Mouse (Mus musculus): ENCODE measurements around the gene Cobl. TPM values are rescaled to one million over a fixed set of nuclear protein-coding genes. Genes with fewer than 3 reads are reported as not detected.

Gene Cobl
- polyA plus RNA-seq, 1 experiment from 2014 or later: 40.0 TPM

DNA sequence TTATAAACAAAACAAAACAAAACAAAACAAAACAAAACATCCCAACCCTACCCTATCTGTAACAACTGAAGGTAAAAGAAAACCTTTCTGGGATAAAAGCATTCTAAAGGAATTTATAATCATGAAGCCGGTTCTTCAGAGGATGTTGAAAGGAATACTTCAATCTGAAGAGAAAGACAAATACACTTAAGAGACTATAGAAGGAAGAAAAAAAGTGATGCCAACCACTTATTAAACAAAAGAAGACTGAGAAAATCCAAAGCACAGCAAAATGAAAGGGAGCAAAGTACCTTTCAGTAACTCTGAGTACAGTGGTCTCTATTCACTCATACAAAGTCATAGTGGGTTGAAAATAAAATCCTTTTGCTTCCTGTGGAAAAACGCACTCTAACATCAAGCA, 256.2 kb downstream of the Cobl start:
- Histone ChIP-seq H3K4me1 (peaks cover 25% of the 10 kb centered on the region), H3K9ac (no peak overlapping the region), H3K27ac (replicated peaks) (no peak overlapping the region), H3K9me3 (no peaks in the 10 kb centered on the region), H3K4me2 (no peak overlapping the region), H3K36me3 (no peaks in the 10 kb centered on the region), H3K4me3 (no peak overlapping the region), H3K27me3 (replicated peaks) (0 out of 2 replicates have a peak, but pooled peaks cover 4% of the 10 kb centered on the region)
- ATAC-seq (ENCODE audit: extremely low read depth, insufficient number of reproducible peaks, low FRiP score, low TSS enrichment): no peak
- 77% methylated on average over 2 of the region's 2 CpGs for WGBS

DNA sequence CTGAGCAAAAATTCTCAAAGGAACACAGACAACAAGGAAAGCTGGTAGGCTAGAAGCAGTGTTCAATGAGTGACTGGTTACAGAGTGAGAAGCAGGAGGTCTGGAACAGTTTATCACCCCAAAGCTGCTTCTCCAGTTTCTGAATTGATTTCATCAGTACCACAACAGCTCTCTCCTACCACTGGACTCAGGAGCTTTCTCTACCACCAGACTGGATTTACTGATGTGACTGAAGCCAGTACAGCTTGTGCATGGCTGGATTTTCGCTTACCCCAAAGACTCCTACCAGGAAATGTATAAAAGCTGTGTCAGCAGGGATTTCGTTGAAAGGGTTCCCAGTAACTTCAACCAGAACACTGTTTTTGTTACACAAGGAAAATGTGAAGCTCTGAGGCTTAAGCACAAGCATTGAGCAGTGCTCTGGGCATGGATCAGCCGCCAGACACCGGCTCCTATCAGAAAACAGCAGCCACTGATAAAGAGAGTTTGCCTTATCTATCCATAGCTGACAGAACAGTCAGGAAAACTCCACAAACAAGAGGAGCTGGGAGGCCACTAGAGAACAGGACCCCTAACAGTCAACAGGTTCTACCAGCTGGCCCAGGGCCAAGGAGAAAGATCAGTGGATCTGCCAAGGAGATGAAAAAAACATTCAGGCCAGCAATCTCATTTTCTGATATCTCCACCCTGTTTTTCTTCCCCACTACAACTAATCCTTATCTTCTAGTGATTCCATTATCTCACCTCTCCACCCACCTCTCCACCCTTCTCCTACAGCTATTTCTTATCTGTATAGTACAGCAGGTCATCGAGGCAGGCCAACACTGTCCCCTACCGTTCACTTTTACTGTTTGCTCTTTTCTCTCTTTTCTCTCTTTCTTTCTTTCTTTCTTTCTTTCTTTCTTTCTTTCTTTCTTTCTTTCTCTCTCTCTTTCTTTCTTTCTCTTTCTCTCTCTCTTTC, 259.3 kb downstream of the Cobl start:
- Histone ChIP-seq H3K4me3 (no peak overlapping the region), H3K36me3 (no peaks in the 10 kb centered on the region), H3K9me3 (no peaks in the 10 kb centered on the region), H3K4me1 (peaks cover 25% of the 10 kb centered on the region), H3K27ac (replicated peaks) (peak overlapping the region; percentile 77), H3K9ac (no peak overlapping the region), H3K4me2 (peak overlapping the region; percentile 42), H3K27me3 (replicated peaks) (0 out of 2 replicates have a peak, but pooled peaks cover 12% of the 10 kb centered on the region)
- 6% methylated on average over 6 of the region's 6 CpGs for WGBS
- ATAC-seq (ENCODE audit: extremely low read depth, insufficient number of reproducible peaks, low FRiP score, low TSS enrichment): peak; percentile 76

DNA sequence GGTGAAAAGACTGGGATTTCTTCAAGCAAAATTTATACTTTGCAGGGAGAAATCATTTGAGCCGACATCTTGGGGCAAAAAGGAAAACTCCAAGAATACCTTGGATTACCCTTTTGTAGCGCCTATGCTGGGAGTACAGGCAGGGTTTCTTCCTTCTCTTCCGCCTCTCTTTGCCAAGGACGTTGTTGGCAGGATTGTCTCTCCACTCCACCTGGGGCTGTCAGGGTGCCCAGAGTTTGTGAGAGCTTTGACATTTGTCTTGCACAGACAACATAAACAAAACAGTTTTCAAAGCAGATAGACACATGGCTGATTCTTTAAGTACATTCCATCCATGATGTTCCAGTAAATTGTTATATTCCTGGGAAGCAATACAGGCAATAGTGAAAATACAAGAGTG, 265.3 kb downstream of the Cobl start:
- no peak overlapping the region for H3K4me3 ChIP-seq
- H3K4me2 ChIP-seq: no peak overlapping the region
- 0 out of 2 replicates have a peak, but pooled peaks cover 16% of the 10 kb centered on the region for H3K27me3 ChIP-seq (replicated peaks)
- WGBS: 75% methylated on average over 4 of the region's 4 CpGs
- no peak for ATAC-seq (ENCODE audit: extremely low read depth, insufficient number of reproducible peaks, low FRiP score, low TSS enrichment)
- no peaks in the 10 kb centered on the region for H3K4me1 ChIP-seq
- H3K9me3 ChIP-seq: no peaks in the 10 kb centered on the region
- H3K9ac ChIP-seq: no peak overlapping the region
- H3K36me3 ChIP-seq: no peaks in the 10 kb centered on the region
- H3K27ac ChIP-seq (replicated peaks): no peak overlapping the region

DNA sequence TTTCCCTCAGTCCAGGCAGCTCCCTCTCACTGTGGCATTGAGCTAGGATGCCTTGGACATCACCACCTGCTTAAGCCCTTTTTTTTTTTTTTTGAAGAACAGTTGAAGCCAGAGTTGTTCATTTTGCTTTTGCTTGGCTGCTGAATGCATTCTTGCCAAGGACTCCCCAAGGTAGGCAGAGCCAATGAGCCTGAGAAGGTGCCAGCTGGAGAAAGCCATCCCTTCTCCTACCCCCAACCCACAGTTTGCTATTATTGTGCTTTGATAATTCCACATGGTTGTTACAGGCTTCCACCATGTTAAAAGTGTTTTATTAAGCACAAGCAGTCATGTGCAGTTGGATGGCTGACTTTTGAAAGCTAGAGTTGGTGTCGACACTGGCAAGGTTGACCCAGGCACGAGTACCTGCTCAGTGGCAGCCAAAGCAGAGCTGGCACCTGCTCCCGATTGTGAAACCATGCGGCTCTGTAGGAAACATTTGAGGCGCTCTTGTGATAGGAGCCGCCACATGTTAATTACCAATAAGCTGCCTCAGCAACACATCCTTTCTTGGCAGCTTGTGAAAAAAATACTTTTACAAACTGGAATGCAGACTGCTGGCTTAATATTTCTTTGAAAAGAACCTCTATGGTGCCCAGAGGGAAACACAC, 265.9 kb downstream of the Cobl start:
- 83% methylated on average over 6 of the region's 6 CpGs for WGBS
- H3K4me1 ChIP-seq: no peaks in the 10 kb centered on the region
- H3K4me3 ChIP-seq: no peak overlapping the region
- no peaks in the 10 kb centered on the region for H3K36me3 ChIP-seq
- no peak overlapping the region for H3K4me2 ChIP-seq
- no peak overlapping the region for H3K27ac ChIP-seq (replicated peaks)
- 0 out of 2 replicates have a peak, but pooled peaks cover 13% of the 10 kb centered on the region for H3K27me3 ChIP-seq (replicated peaks)
- H3K9me3 ChIP-seq: no peaks in the 10 kb centered on the region
- no peak overlapping the region for H3K9ac ChIP-seq
- ATAC-seq (ENCODE audit: extremely low read depth, insufficient number of reproducible peaks, low FRiP score, low TSS enrichment): no peak

DNA sequence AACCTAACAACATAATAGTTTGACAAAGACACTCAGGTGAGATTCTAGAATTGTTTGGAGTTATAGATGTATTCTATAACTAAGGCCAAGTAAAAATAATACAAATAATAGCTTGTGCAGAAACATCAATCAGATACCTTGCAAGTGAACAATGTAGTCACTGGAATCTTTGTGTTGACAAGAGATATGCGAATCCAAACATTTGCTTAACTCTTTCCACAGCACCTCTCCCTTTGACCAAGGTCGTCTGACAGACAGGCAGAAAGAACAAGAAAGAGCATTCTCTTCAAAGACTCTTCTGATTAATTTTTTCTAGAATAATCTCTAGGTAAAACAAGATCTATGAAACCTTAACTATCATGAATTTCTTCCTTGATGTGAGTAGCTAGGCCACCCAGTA, 266.7 kb downstream of the Cobl start:
- Histone ChIP-seq H3K27ac (replicated peaks) (no peak overlapping the region), H3K4me1 (no peaks in the 10 kb centered on the region), H3K9ac (no peak overlapping the region), H3K36me3 (no peaks in the 10 kb centered on the region), H3K4me3 (no peak overlapping the region), H3K9me3 (no peaks in the 10 kb centered on the region), H3K4me2 (no peak overlapping the region), H3K27me3 (replicated peaks) (0 out of 2 replicates have a peak, but pooled peaks cover 11% of the 10 kb centered on the region)
- ATAC-seq (ENCODE audit: extremely low read depth, insufficient number of reproducible peaks, low FRiP score, low TSS enrichment): no peak
- 64% methylated on average over 2 of the region's 2 CpGs for WGBS

DNA sequence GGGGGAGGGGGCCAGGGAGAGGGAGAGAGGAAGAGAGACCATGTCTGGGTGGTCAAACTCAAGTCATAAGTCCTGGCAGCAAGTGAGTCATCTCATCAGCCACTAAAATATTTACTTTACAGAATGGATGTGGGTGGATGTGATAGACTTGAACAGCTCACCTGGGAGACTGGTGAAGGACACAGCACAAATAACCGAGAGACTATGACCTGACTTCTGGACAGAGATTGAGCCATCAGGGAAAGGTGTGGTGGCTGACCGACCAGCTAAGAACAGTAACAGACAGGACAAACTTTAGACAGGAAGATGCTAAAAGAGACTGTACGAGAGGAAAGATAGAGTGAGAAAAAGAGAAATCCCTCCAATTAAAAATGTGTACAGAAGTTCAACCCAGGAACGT, 267.2 kb downstream of the Cobl start:
- WGBS: 75% methylated on average over 4 of the region's 4 CpGs
- Histone ChIP-seq H3K27me3 (replicated peaks) (0 out of 2 replicates have a peak, but pooled peaks cover 10% of the 10 kb centered on the region), H3K36me3 (no peaks in the 10 kb centered on the region), H3K27ac (replicated peaks) (no peak overlapping the region), H3K4me2 (no peak overlapping the region), H3K4me3 (no peak overlapping the region), H3K4me1 (no peaks in the 10 kb centered on the region), H3K9me3 (no peaks in the 10 kb centered on the region), H3K9ac (no peak overlapping the region)
- ATAC-seq (ENCODE audit: extremely low read depth, insufficient number of reproducible peaks, low FRiP score, low TSS enrichment): no peak

DNA sequence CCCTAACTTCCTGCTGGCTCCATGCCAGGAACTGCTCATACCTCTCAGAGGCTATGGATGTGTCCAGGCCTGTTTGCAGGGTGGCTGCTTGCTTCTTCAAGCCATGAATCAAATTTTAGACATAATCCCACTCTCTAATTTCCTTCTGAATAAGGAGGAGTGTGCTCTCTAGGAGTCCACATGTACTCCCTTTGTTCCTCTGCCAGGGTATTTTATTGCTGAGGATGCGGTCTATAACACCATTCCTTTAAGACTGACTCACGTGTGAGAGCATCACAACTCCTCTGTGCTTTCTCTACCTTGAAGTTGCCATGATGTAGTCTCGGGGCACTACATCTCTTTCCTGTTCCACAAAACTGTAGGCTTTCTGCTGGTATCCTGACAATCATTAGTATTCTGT, 269.4 kb downstream of the Cobl start:
- H3K27ac ChIP-seq (replicated peaks): no peak overlapping the region
- 79% methylated on average over 3 of the region's 3 CpGs for WGBS
- no peaks in the 10 kb centered on the region for H3K36me3 ChIP-seq
- no peak overlapping the region for H3K4me3 ChIP-seq
- no peaks in the 10 kb centered on the region for H3K9me3 ChIP-seq
- no peaks in the 10 kb centered on the region for H3K4me1 ChIP-seq
- ATAC-seq (ENCODE audit: extremely low read depth, insufficient number of reproducible peaks, low FRiP score, low TSS enrichment): no peak
- no peak overlapping the region for H3K9ac ChIP-seq
- no peak overlapping the region for H3K4me2 ChIP-seq
- H3K27me3 ChIP-seq (replicated peaks): 0 out of 2 replicates have a peak, but pooled peaks cover 3% of the 10 kb centered on the region

DNA sequence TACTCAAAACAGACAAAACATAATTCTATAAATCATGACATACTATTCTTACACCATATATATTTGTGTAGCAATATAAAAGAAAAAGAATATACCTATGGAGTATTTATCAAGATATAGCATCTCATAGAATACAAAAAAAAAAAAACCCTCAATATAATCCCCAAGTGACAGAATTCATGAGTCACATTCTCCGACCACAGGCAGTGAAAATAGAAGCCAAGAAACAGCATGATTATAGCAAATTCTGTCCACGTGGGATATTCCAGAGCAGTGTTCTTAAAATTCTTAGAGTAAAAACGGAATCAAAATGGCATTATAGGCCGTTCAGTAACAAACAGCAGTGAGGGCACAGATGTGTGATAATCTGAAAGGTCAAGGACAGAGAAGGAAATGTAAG, 271.4 kb downstream of the Cobl start:
- H3K27me3 ChIP-seq (replicated peaks): 0 out of 2 replicates have a peak, but pooled peaks cover 2% of the 10 kb centered on the region
- no peak overlapping the region for H3K4me3 ChIP-seq
- H3K4me2 ChIP-seq: no peak overlapping the region
- WGBS: 66% methylated on average over 4 of the region's 4 CpGs
- H3K9me3 ChIP-seq: no peaks in the 10 kb centered on the region
- ATAC-seq (ENCODE audit: extremely low read depth, insufficient number of reproducible peaks, low FRiP score, low TSS enrichment): no peak
- H3K27ac ChIP-seq (replicated peaks): no peak overlapping the region
- no peaks in the 10 kb centered on the region for H3K36me3 ChIP-seq
- no peaks in the 10 kb centered on the region for H3K4me1 ChIP-seq
- H3K9ac ChIP-seq: no peak overlapping the region

DNA sequence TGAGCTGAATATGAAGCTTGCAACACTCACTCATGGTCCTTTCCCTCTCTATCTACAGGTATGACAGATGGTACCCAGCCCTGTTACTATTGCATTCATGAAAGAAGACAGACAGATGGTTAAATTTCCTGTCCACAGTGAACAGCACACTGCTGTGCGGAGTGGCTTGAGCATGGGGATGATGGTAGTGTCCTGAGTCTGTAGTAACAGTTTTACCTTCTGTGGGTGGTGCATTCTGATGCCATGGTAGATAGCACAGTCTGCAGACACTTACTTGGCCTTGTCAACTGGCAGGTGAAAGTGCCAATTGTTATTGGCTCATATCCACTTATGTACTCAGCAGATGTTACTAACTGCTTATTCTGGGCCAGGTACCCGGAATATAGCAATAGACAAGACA, 273.4 kb downstream of the Cobl start:
- H3K9ac ChIP-seq: no peak overlapping the region
- no peaks in the 10 kb centered on the region for H3K27me3 ChIP-seq (replicated peaks)
- no peak overlapping the region for H3K4me3 ChIP-seq
- no peaks in the 10 kb centered on the region for H3K9me3 ChIP-seq
- ATAC-seq (ENCODE audit: extremely low read depth, insufficient number of reproducible peaks, low FRiP score, low TSS enrichment): no peak
- no peak overlapping the region for H3K4me2 ChIP-seq
- no peak overlapping the region for H3K27ac ChIP-seq (replicated peaks)
- no peaks in the 10 kb centered on the region for H3K36me3 ChIP-seq
- 71% methylated on average over 2 of the region's 2 CpGs for WGBS
- no peaks in the 10 kb centered on the region for H3K4me1 ChIP-seq

DNA sequence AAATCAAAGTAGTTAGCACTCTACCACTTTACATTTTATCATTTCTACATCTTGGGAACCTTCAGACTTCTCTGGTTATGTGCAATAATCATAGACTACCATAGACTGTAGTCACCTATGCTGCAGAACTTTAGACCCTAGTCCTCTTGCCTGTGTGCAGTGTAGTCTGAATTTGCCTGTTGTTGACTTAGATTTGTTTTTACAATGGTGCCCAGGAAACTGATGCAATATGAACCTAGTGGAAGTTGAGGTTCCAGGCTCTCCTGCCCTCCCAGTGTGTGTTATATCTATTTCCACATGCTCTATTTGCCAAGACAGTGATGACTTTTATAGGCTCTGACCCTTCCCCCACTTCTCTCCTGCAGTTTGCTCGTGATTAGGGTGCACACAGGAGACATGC, 274.3 kb downstream of the Cobl start:
- no peaks in the 10 kb centered on the region for H3K9me3 ChIP-seq
- no peak for ATAC-seq (ENCODE audit: extremely low read depth, insufficient number of reproducible peaks, low FRiP score, low TSS enrichment)
- H3K9ac ChIP-seq: no peak overlapping the region
- no peak overlapping the region for H3K27ac ChIP-seq (replicated peaks)
- no peak overlapping the region for H3K4me3 ChIP-seq
- H3K27me3 ChIP-seq (replicated peaks): no peaks in the 10 kb centered on the region
- no peaks in the 10 kb centered on the region for H3K4me1 ChIP-seq
- H3K36me3 ChIP-seq: no peaks in the 10 kb centered on the region
- no peak overlapping the region for H3K4me2 ChIP-seq
- 57% methylated on average over 1 of the region's 1 CpGs for WGBS
